Mouse (Mus musculus) right cerebral cortex, postnatal 25 days (tissue): Measurements from ENCODE around the gene Cabin1.

Experiments used
- DNase-seq: peaks from one replicate; pipeline ENCODE4 v3.0.0; 2022

Gene Cabin1

GRCm38 (mm10) chr10:75766856-75767255, 2.7 kb upstream of the Cabin1 start:
- no peak for DNase-seq

GRCm38 (mm10) chr10:75764519-75765473, 655 bp upstream of the Cabin1 start:
- DNase-seq: no peak

- no peak for DNase-seq
These were observed 1.7 kb downstream of the Cabin1 start for GRCm38 (mm10) chr10:75762413-75762812.

GRCm38 (mm10) chr10:75760311-75760710, 3.8 kb downstream of the Cabin1 start:
- DNase-seq: no peak

GRCm38 (mm10) chr10:75756719-75757118, 7.4 kb downstream of the Cabin1 start:
- DNase-seq: no peak

- DNase-seq: peak; percentile 79
These were observed 20.1 kb downstream of the Cabin1 start for GRCm38 (mm10) chr10:75744017-75744416.

- DNase-seq: peak; percentile 76
These were observed 20.8 kb downstream of the Cabin1 start for GRCm38 (mm10) chr10:75743369-75743768.

- no peak for DNase-seq
These were observed 23.3 kb downstream of the Cabin1 start for GRCm38 (mm10) chr10:75740866-75741265.

- no peak for DNase-seq
These were observed 38.7 kb downstream of the Cabin1 start for GRCm38 (mm10) chr10:75725449-75725848.

GRCm38 (mm10) chr10:75720215-75720614, 43.9 kb downstream of the Cabin1 start:
- DNase-seq: no peak

- DNase-seq: no peak
These were observed 49.3 kb downstream of the Cabin1 start for GRCm38 (mm10) chr10:75714795-75715194.

- no peak for DNase-seq
These were observed 51.1 kb downstream of the Cabin1 start for GRCm38 (mm10) chr10:75713026-75713425.

- no peak for DNase-seq
These were observed 53.9 kb downstream of the Cabin1 start for GRCm38 (mm10) chr10:75710210-75710609.

- no peak for DNase-seq
These were observed 54.9 kb downstream of the Cabin1 start for GRCm38 (mm10) chr10:75709261-75709660.

- no peak for DNase-seq
These were observed 55.5 kb downstream of the Cabin1 start for GRCm38 (mm10) chr10:75708633-75708992.

- DNase-seq: no peak
These were observed 56.1 kb downstream of the Cabin1 start for GRCm38 (mm10) chr10:75707901-75708632.

- DNase-seq: no peak
These were observed 57.4 kb downstream of the Cabin1 start for GRCm38 (mm10) chr10:75706632-75707216.

- DNase-seq: no peak
These were observed 58.3 kb downstream of the Cabin1 start for GRCm38 (mm10) chr10:75705681-75706400.

GRCm38 (mm10) chr10:75704212-75705185, 59.6 kb downstream of the Cabin1 start:
- peak; percentile 91 for DNase-seq

- DNase-seq: no peak
These were observed 60.6 kb downstream of the Cabin1 start for GRCm38 (mm10) chr10:75703504-75703903.

- DNase-seq: no peak
These were observed 61.6 kb downstream of the Cabin1 start for GRCm38 (mm10) chr10:75702494-75702893.

GRCm38 (mm10) chr10:75701280-75701679, 62.9 kb downstream of the Cabin1 start:
- DNase-seq: no peak
